Mouse (Mus musculus): ENCODE measurements around the gene Sipa1l1. TPM values are rescaled to one million over a fixed set of nuclear protein-coding genes. Genes with fewer than 3 reads are reported as not detected.

Gene Sipa1l1
- polyA plus RNA-seq, 1 experiment from 2014 or later, result 11.2 TPM

DNA sequence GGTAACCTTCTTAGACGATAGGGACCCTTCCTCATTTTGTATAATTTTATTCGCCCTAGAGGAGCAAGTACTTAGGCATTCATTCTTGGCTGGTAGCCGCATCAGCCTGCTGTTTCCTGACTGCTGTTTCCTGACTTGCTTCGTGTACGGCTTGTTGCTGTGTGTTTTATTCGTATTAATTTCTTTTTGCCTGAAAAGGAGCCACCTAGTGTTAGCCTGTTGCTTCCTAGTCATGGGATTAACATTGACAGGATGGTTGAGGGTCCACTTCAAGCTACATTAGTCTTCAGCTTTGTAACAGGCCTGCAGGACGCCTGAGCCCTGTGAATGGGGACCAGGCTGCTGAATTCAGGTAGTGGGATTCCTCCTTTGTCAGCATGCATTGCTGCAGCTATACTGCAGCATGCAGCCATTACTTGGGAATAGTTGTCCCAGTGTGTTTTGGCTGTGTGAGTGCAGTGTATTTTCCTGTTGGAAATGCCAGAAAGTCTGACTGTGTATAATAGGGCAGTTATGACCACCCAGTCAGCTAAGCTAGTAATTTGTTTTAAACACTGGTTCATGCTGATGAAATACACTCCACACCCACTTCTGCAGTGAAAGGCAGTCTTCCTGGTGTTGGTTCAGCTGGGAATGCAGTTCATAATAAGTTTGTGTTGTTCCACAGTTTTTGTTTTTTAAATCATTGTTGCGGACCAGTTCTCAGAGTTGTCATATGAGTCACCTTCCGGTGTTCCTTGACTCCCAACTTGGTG lies 19.4 kb downstream of the Sipa1l1 start:
- Histone ChIP-seq H3K4me1 (ENCODE audit: control insufficient read depth, insufficient read depth, low read length) (no peaks in the 10 kb centered on the region), H3K36me3 (ENCODE audit: control insufficient read depth, insufficient read depth, low read length) (no peaks in the 10 kb centered on the region), H3K27me3 (ENCODE audit: control insufficient read depth, insufficient read depth, low read depth, low read length) (no peaks in the 10 kb centered on the region), H3K4me3 (ENCODE audit: low read depth, low read length) (no peak overlapping the region), H3K4me2 (ENCODE audit: low read length) (no peak overlapping the region), H3K9me3 (replicated peaks; ENCODE audit: control insufficient read depth, low read length, poor library complexity, severe bottlenecking) (no peaks in the 10 kb centered on the region), H3K9ac (ENCODE audit: low read depth, low read length) (no peak overlapping the region), H3K27ac (ENCODE audit: low read length) (no peak overlapping the region)
- no peak for ATAC-seq
- 49% methylated on average over 9 of the region's 9 CpGs for WGBS

DNA sequence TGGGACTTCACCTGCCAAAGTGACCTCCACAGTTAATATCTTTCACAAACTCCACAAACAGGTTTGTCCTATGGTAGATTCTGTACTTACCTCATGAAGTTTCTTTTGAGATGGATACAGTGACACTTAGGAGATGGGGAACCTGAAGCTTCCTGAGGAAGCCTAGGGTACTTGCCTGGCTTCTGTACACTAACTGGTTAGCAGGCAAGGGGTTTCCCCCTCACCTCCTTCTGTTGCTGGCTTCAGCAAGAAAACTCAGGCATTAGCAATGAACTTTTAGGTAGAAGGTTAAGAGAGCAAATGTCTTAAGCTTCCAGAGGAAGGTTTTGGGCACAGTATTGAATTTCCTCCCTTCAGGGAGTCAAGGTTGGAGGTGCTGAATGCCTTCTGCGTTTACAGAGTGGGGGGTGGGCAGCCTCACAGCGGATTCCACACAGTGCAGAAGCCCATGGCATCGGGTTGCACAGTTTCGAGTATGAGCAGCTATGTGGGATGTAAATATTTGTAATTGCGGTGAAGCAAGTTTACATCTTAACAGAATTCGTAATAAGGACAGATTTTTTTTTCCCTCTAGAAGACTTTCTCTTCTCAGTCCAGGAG lies 20.1 kb downstream of the Sipa1l1 start:
- H3K4me3 ChIP-seq (ENCODE audit: low read depth, low read length), result no peak overlapping the region
- WGBS, result 61% methylated on average over 6 of the region's 6 CpGs
- no peaks in the 10 kb centered on the region for H3K36me3 ChIP-seq (ENCODE audit: control insufficient read depth, insufficient read depth, low read length)
- no peak overlapping the region for H3K4me2 ChIP-seq (ENCODE audit: low read length)
- no peak for ATAC-seq
- no peak overlapping the region for H3K9ac ChIP-seq (ENCODE audit: low read depth, low read length)
- no peaks in the 10 kb centered on the region for H3K4me1 ChIP-seq (ENCODE audit: control insufficient read depth, insufficient read depth, low read length)
- no peaks in the 10 kb centered on the region for H3K27me3 ChIP-seq (ENCODE audit: control insufficient read depth, insufficient read depth, low read depth, low read length)
- H3K9me3 ChIP-seq (replicated peaks; ENCODE audit: control insufficient read depth, low read length, poor library complexity, severe bottlenecking), result no peaks in the 10 kb centered on the region
- H3K27ac ChIP-seq (ENCODE audit: low read length), result no peak overlapping the region

DNA sequence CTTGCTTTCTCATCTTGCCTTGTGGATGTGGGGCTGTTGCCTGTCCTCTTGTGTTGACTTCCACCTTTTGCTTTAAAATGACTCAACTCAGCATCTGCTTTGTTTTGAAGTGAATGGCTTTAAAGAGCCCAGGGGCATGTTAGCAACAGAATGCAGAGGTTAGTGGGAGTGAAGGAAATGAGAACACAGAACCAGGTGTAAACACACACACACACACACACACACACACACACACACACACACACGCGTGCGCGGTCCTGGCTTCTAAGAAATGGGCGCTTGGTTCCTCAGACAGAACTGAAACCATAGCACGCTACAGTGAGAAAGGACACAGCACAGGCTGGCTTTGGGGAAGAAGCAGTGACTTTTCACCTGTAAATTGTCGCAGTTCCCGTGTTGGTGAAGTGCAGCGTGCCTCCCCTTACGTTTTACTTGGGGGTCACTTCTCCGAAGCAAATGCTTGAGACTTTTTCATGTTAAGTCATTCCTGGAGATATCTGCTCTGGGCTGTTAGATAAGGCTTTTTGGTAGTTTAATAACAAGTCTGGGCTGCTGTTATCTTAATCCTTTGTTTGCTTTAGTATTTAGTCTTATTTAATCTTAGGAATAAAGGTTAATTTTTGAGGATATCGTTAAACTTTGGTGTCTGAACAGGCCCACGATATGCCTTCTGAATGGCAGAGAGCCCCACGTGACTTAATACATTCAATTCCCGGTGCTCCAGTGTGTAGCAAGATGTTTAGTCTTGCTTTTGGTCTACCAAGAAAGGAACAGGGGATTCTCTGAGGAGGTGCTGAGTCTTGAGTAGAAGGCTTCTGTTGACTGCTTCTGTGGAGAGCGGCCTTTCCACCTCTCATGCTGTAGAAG lies 20.8 kb downstream of the Sipa1l1 start:
- 85% methylated on average over 16 of the region's 16 CpGs for whole genome bisulfite sequencing
- Histone ChIP-seq H3K27me3 (ENCODE audit: control insufficient read depth, insufficient read depth, low read depth, low read length) (no peaks in the 10 kb centered on the region), H3K9me3 (replicated peaks; ENCODE audit: control insufficient read depth, low read length, poor library complexity, severe bottlenecking) (no peaks in the 10 kb centered on the region), H3K4me1 (ENCODE audit: control insufficient read depth, insufficient read depth, low read length) (no peaks in the 10 kb centered on the region), H3K4me3 (ENCODE audit: low read depth, low read length) (no peak overlapping the region), H3K27ac (ENCODE audit: low read length) (no peak overlapping the region), H3K36me3 (ENCODE audit: control insufficient read depth, insufficient read depth, low read length) (no peaks in the 10 kb centered on the region), H3K9ac (ENCODE audit: low read depth, low read length) (no peak overlapping the region), H3K4me2 (ENCODE audit: low read length) (no peak overlapping the region)
- no peak for ATAC-seq

DNA sequence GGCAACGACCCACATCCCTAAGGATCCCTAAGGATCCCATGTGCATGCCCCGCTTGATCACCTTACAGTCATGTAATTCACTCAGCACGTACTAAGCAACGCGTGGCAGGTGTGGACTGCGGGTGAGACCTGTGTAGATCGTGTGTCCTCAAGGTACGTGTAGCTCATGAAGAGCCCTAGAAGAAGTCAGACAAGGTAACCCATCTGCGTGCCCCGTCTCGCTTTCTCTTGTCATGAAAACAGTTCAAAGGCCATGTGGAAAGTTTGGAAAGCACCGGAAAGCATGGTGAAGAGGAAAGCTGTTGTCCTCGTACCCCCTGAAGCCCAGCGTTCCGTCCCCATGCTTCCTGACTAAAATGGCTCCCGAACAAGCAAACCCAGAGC lies 21.5 kb downstream of the Sipa1l1 start:
- no peak overlapping the region for H3K27ac ChIP-seq (ENCODE audit: low read length)
- H3K9ac ChIP-seq (ENCODE audit: low read depth, low read length), result no peak overlapping the region
- H3K9me3 ChIP-seq (replicated peaks; ENCODE audit: control insufficient read depth, low read length, poor library complexity, severe bottlenecking), result no peaks in the 10 kb centered on the region
- ATAC-seq, result no peak
- H3K27me3 ChIP-seq (ENCODE audit: control insufficient read depth, insufficient read depth, low read depth, low read length), result no peaks in the 10 kb centered on the region
- H3K36me3 ChIP-seq (ENCODE audit: control insufficient read depth, insufficient read depth, low read length), result no peaks in the 10 kb centered on the region
- H3K4me3 ChIP-seq (ENCODE audit: low read depth, low read length), result no peak overlapping the region
- 95% methylated on average over 16 of the region's 16 CpGs for WGBS
- H3K4me1 ChIP-seq (ENCODE audit: control insufficient read depth, insufficient read depth, low read length), result no peaks in the 10 kb centered on the region
- H3K4me2 ChIP-seq (ENCODE audit: low read length), result no peak overlapping the region

DNA sequence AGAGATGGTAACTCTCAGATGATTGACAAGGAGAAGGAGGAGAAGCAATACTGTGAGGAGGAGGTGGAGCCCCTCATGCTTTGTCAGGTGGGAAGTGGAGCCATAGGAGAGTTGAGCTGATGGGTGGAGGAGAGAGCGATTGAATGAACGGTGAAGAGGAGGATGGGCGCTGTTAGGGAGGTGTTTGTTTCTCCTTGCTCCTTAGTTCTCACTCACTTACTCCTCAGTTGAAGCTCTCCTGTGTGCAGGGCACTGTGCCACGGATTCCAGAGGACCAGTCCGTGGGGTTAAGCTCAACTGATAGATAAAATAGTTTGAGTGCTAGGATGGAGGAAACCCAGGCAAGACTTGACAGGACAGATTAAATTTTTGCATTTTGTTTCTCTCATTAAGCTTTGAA lies 22.6 kb downstream of the Sipa1l1 start:
- no peaks in the 10 kb centered on the region for H3K36me3 ChIP-seq (ENCODE audit: control insufficient read depth, insufficient read depth, low read length)
- H3K4me3 ChIP-seq (ENCODE audit: low read depth, low read length), result no peak overlapping the region
- no peak overlapping the region for H3K27ac ChIP-seq (ENCODE audit: low read length)
- 74% methylated on average over 5 of the region's 5 CpGs for WGBS
- no peaks in the 10 kb centered on the region for H3K9me3 ChIP-seq (replicated peaks; ENCODE audit: control insufficient read depth, low read length, poor library complexity, severe bottlenecking)
- no peak overlapping the region for H3K4me2 ChIP-seq (ENCODE audit: low read length)
- H3K9ac ChIP-seq (ENCODE audit: low read depth, low read length), result no peak overlapping the region
- H3K27me3 ChIP-seq (ENCODE audit: control insufficient read depth, insufficient read depth, low read depth, low read length), result no peaks in the 10 kb centered on the region
- no peak for ATAC-seq
- no peaks in the 10 kb centered on the region for H3K4me1 ChIP-seq (ENCODE audit: control insufficient read depth, insufficient read depth, low read length)

DNA sequence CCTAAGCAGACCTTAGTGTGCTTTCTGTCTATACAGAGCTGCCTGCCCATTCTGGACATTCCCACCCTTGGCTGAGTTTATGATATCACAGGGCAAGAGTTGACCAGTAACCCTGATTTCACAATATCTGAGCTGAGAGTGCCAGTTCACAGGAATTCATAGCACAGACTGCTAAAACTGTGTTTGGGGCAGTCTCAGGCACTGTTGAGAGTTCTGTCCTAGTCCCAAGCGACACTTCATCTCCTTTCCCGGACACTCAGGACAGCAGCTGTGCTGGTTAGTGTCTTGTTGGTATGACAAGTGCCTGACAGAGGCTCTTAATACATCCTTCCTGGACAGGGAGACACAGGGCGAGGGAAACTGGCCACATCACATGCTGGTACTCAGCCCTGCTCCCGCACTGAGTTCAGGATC lies 23.5 kb downstream of the Sipa1l1 start:
- H3K9me3 ChIP-seq (replicated peaks; ENCODE audit: control insufficient read depth, low read length, poor library complexity, severe bottlenecking), result no peaks in the 10 kb centered on the region
- WGBS, result 82% methylated on average over 4 of the region's 4 CpGs
- H3K36me3 ChIP-seq (ENCODE audit: control insufficient read depth, insufficient read depth, low read length), result no peaks in the 10 kb centered on the region
- ATAC-seq, result no peak
- no peaks in the 10 kb centered on the region for H3K27me3 ChIP-seq (ENCODE audit: control insufficient read depth, insufficient read depth, low read depth, low read length)
- no peak overlapping the region for H3K4me2 ChIP-seq (ENCODE audit: low read length)
- no peaks in the 10 kb centered on the region for H3K4me1 ChIP-seq (ENCODE audit: control insufficient read depth, insufficient read depth, low read length)
- H3K4me3 ChIP-seq (ENCODE audit: low read depth, low read length), result no peak overlapping the region
- H3K9ac ChIP-seq (ENCODE audit: low read depth, low read length), result no peak overlapping the region
- no peak overlapping the region for H3K27ac ChIP-seq (ENCODE audit: low read length)

DNA sequence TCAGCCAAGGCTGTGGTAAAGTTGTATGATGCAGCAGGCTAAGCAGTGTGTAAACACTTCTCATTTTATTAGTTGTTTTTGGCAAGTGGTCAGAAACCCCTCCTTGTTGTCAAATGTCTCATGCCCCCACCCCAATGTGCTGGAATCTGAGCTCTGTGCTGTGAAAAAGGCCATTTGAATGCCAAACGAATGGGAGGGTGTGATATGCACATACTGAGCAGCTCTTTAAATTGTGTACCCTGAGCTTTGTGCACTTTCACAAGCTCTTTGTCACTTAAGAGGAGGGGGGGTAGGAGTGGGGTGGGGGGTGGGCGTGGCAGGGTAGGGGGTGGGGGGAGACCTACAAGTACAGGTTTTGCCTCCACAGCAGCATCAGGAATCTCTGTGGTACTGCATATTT lies 24.4 kb downstream of the Sipa1l1 start:
- H3K4me1 ChIP-seq (ENCODE audit: control insufficient read depth, insufficient read depth, low read length), result no peaks in the 10 kb centered on the region
- no peaks in the 10 kb centered on the region for H3K9me3 ChIP-seq (replicated peaks; ENCODE audit: control insufficient read depth, low read length, poor library complexity, severe bottlenecking)
- ATAC-seq, result no peak
- no peaks in the 10 kb centered on the region for H3K27me3 ChIP-seq (ENCODE audit: control insufficient read depth, insufficient read depth, low read depth, low read length)
- H3K4me3 ChIP-seq (ENCODE audit: low read depth, low read length), result no peak overlapping the region
- H3K36me3 ChIP-seq (ENCODE audit: control insufficient read depth, insufficient read depth, low read length), result no peaks in the 10 kb centered on the region
- no peak overlapping the region for H3K4me2 ChIP-seq (ENCODE audit: low read length)
- WGBS, result 64% methylated on average over 2 of the region's 2 CpGs
- no peak overlapping the region for H3K9ac ChIP-seq (ENCODE audit: low read depth, low read length)
- no peak overlapping the region for H3K27ac ChIP-seq (ENCODE audit: low read length)

DNA sequence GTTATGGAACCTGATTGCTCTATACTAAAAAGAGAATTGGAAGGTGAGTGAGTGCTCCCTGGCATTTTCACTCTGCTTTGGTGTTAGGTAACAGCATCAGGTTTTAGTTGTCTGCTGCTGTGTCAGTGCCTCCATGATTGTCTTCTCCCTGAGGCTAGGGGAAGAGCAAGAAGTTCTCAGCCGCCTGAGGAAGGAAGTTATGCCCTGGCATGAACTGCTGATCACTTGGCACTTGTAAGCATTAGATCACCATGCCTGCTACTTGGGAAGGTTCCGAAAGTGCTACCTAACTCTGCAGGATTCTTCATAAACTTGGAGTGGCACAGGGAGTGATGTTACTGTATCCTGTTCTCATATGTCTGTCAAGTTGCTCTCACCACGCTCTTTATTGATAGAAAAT lies 25.8 kb downstream of the Sipa1l1 start:
- H3K4me2 ChIP-seq (ENCODE audit: low read length), result no peak overlapping the region
- H3K9me3 ChIP-seq (replicated peaks; ENCODE audit: control insufficient read depth, low read length, poor library complexity, severe bottlenecking), result no peaks in the 10 kb centered on the region
- no peak overlapping the region for H3K9ac ChIP-seq (ENCODE audit: low read depth, low read length)
- no peak overlapping the region for H3K27ac ChIP-seq (ENCODE audit: low read length)
- no peaks in the 10 kb centered on the region for H3K4me1 ChIP-seq (ENCODE audit: control insufficient read depth, insufficient read depth, low read length)
- no peaks in the 10 kb centered on the region for H3K27me3 ChIP-seq (ENCODE audit: control insufficient read depth, insufficient read depth, low read depth, low read length)
- no peak for ATAC-seq
- no peak overlapping the region for H3K4me3 ChIP-seq (ENCODE audit: low read depth, low read length)
- 94% methylated on average over 3 of the region's 3 CpGs for WGBS
- no peaks in the 10 kb centered on the region for H3K36me3 ChIP-seq (ENCODE audit: control insufficient read depth, insufficient read depth, low read length)

DNA sequence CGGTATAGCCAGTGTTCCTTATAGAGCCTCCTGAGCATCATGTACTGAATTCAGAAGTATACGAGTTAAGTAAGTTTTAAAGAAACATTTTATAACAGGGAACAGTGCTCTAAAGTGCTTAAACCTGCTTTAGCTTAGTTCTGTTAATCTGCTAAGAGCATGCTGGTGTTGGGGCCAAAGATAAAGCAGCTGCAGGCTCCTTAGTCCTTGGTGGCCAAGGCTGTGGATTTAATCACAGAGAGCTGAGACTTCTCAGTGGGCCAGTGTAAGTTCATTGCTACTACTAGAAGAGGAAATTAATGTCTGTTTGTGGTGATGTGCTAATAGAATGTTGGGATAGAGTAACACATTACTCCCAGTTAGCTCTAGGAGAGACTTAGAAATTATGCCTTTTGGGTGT lies 27.1 kb downstream of the Sipa1l1 start:
- H3K4me1 ChIP-seq (ENCODE audit: control insufficient read depth, insufficient read depth, low read length), result no peaks in the 10 kb centered on the region
- H3K4me2 ChIP-seq (ENCODE audit: low read length), result no peak overlapping the region
- WGBS, result 81% methylated on average over 2 of the region's 2 CpGs
- no peak overlapping the region for H3K4me3 ChIP-seq (ENCODE audit: low read depth, low read length)
- H3K27me3 ChIP-seq (ENCODE audit: control insufficient read depth, insufficient read depth, low read depth, low read length), result no peaks in the 10 kb centered on the region
- H3K9me3 ChIP-seq (replicated peaks; ENCODE audit: control insufficient read depth, low read length, poor library complexity, severe bottlenecking), result no peaks in the 10 kb centered on the region
- H3K9ac ChIP-seq (ENCODE audit: low read depth, low read length), result no peak overlapping the region
- no peaks in the 10 kb centered on the region for H3K36me3 ChIP-seq (ENCODE audit: control insufficient read depth, insufficient read depth, low read length)
- ATAC-seq, result no peak
- H3K27ac ChIP-seq (ENCODE audit: low read length), result no peak overlapping the region

Measured in midbrain, embryonic 16.5 days (tissue).